Mouse (Mus musculus) forebrain, embryonic 13.5 days (tissue): ENCODE measurements around the gene Fam120a. TPM values are rescaled to one million over a fixed set of nuclear protein-coding genes. Genes with fewer than 3 reads are reported as not detected.

Experiments used
- ATAC-seq: fragments of 200-750 bp; cut with Nextera tagmentation; 2 replicates; pipeline ENCODE4 v1.8.0; 2017
- H3K27ac ChIP-seq: fragments of 300-500 bp; sonication (generic); 2 replicates; pipeline ENCODE4 v1.5.1; 2015; ENCODE audit warnings: inconsistent platforms, mild to moderate bottlenecking, moderate library complexity
- H3K27me3 ChIP-seq: fragments of 300-500 bp; sonication (generic); 2 replicates; pipeline ENCODE4 v1.6.1; 2015; ENCODE audit warnings: mild to moderate bottlenecking, inconsistent platforms
- H3K36me3 ChIP-seq: fragments of 300-500 bp; sonication (generic); 2 replicates; pipeline ENCODE4 v1.6.1; 2015; ENCODE audit warnings: mild to moderate bottlenecking, inconsistent platforms; ENCODE audit not compliant: poor library complexity, severe bottlenecking
- H3K4me1 ChIP-seq: fragments of 300-500 bp; sonication (generic); 2 replicates; pipeline ENCODE4 v1.6.1; 2015; ENCODE audit warnings: inconsistent platforms
- H3K4me2 ChIP-seq: fragments of 300-500 bp; sonication (generic); 2 replicates; pipeline ENCODE4 v1.6.1; 2015; ENCODE audit warnings: inconsistent platforms, mild to moderate bottlenecking, moderate library complexity
- H3K4me3 ChIP-seq: fragments of 300-500 bp; sonication (generic); 2 replicates; pipeline ENCODE4 v1.5.1; 2015; ENCODE audit warnings: mild to moderate bottlenecking, inconsistent platforms
- H3K9ac ChIP-seq: fragments of 300-500 bp; sonication (generic); 2 replicates; pipeline ENCODE4 v1.6.1; 2015; ENCODE audit warnings: mild to moderate bottlenecking, inconsistent platforms
- H3K9me3 ChIP-seq: fragments of 300-500 bp; sonication (generic); replicated peaks from 2 replicates; pipeline ENCODE4 v1.6.1; 2016; ENCODE audit warnings: inconsistent platforms
- WGBS: fragments of 180-500 bp; shearing (Covaris S2); methylation state at CpG from one replicate; pipeline ENCODE4 v1.1.7; 2015; 5-methylcytosine and 5-hydroxymethylcytosine counted together
- polyA plus RNA-seq: library from polyadenylated mRNA; unstranded; fragments of >200 nt; fragmentation: Nextera tagmentation; extraction: Ambion mirVana; gene quantifications from 2 replicates; pipeline ENCODE4 v1.2.1, GENCODE M21; 2015

Gene Fam120a
- polyA plus RNA-seq, 1 experiment from 2014 or later, result 16.0 TPM

GRCm38 (mm10) chr13:48845308-48845707 lies 122.5 kb downstream of the Fam120a start:
- Histone ChIP-seq H3K4me1 (peaks cover 18% of the 10 kb centered on the region), H3K27me3 (no peaks in the 10 kb centered on the region), H3K9ac (no peak overlapping the region), H3K36me3 (peaks cover 4% of the 10 kb centered on the region; the same call in 1 of the 2 replicates), H3K27ac (no peak overlapping the region), H3K4me2 (no peak overlapping the region), H3K4me3 (no peak overlapping the region), H3K9me3 (no peaks in the 10 kb centered on the region)
- WGBS, result 91% methylated on average over 4 of the region's 4 CpGs
- ATAC-seq, result no peak

GRCm38 (mm10) chr13:48843530-48843929 lies 124.3 kb downstream of the Fam120a start:
- no peak overlapping the region for H3K4me3 ChIP-seq
- no peak overlapping the region for H3K9ac ChIP-seq
- 85% methylated on average over 1 of the region's 1 CpGs for WGBS
- no peak for ATAC-seq
- no peaks in the 10 kb centered on the region for H3K27me3 ChIP-seq
- H3K36me3 ChIP-seq, result peaks cover 3% of the 10 kb centered on the region; the same call in 1 of the 2 replicates
- H3K27ac ChIP-seq, result no peak overlapping the region
- peaks cover 4% of the 10 kb centered on the region for H3K4me1 ChIP-seq
- H3K4me2 ChIP-seq, result no peak overlapping the region
- H3K9me3 ChIP-seq, result no peaks in the 10 kb centered on the region

GRCm38 (mm10) chr13:48841905-48842592 lies 125.8 kb downstream of the Fam120a start:
- H3K9me3 ChIP-seq, result no peaks in the 10 kb centered on the region
- ATAC-seq, result no peak
- no peak overlapping the region for H3K27ac ChIP-seq
- 72% methylated on average over 5 of the region's 5 CpGs for WGBS
- H3K27me3 ChIP-seq, result no peaks in the 10 kb centered on the region
- no peaks in the 10 kb centered on the region for H3K36me3 ChIP-seq
- no peak overlapping the region for H3K4me3 ChIP-seq
- no peak overlapping the region for H3K9ac ChIP-seq
- H3K4me1 ChIP-seq, result no peaks in the 10 kb centered on the region
- no peak overlapping the region for H3K4me2 ChIP-seq

GRCm38 (mm10) chr13:48838284-48838683 lies 129.5 kb downstream of the Fam120a start:
- Histone ChIP-seq H3K4me3 (no peak overlapping the region), H3K36me3 (peaks cover 18% of the 10 kb centered on the region; the same call in 1 of the 2 replicates), H3K27me3 (no peaks in the 10 kb centered on the region), H3K9ac (no peak overlapping the region), H3K4me2 (no peak overlapping the region), H3K4me1 (no peaks in the 10 kb centered on the region), H3K27ac (no peak overlapping the region), H3K9me3 (no peaks in the 10 kb centered on the region)
- ATAC-seq, result no peak
- 85% methylated on average over 2 of the region's 2 CpGs for WGBS

GRCm38 (mm10) chr13:48837537-48837936 lies 130.3 kb downstream of the Fam120a start:
- ATAC-seq, result no peak
- H3K9ac ChIP-seq, result no peak overlapping the region
- H3K4me1 ChIP-seq, result no peaks in the 10 kb centered on the region
- H3K9me3 ChIP-seq, result no peaks in the 10 kb centered on the region
- H3K36me3 ChIP-seq, result peaks cover 24% of the 10 kb centered on the region
- no peaks in the 10 kb centered on the region for H3K27me3 ChIP-seq
- no peak overlapping the region for H3K4me3 ChIP-seq
- 89% methylated on average over 6 of the region's 6 CpGs for WGBS
- no peak overlapping the region for H3K27ac ChIP-seq
- no peak overlapping the region for H3K4me2 ChIP-seq

GRCm38 (mm10) chr13:48830528-48831250 lies 137.1 kb downstream of the Fam120a start:
- Histone ChIP-seq H3K4me3 (no peak overlapping the region), H3K36me3 (peaks cover 76% of the 10 kb centered on the region), H3K27ac (peak overlapping the region; percentile 63), H3K9ac (no peak overlapping the region), H3K9me3 (no peaks in the 10 kb centered on the region), H3K4me2 (no peak overlapping the region), H3K4me1 (0 out of 2 replicates have a peak, but pooled peaks cover 5% of the 10 kb centered on the region), H3K27me3 (no peaks in the 10 kb centered on the region)
- peak; percentile 84 for ATAC-seq
- WGBS, result 65% methylated on average over 14 of the region's 14 CpGs

- Histone ChIP-seq H3K9me3 (no peaks in the 10 kb centered on the region), H3K4me2 (no peak overlapping the region), H3K4me1 (0 out of 2 replicates have a peak, but pooled peaks cover 5% of the 10 kb centered on the region), H3K4me3 (no peak overlapping the region), H3K27ac (no peak overlapping the region), H3K36me3 (peaks cover 81% of the 10 kb centered on the region), H3K27me3 (no peaks in the 10 kb centered on the region), H3K9ac (no peak overlapping the region)
- WGBS, result 86% methylated on average over 4 of the region's 4 CpGs
- ATAC-seq, result 0 out of 2 replicates have a peak, but pooled peaks have one; percentile 39
Measured at GRCm38 (mm10) chr13:48829780-48830179, 138.0 kb downstream of the Fam120a start.

Other genes starting within 250 kb of the Fam120a start
- gene Phf2, start 96.9 kb downstream of the Fam120a start, polyA plus RNA-seq, result 10.6 and 10.9 TPM in 2 replicates
- gene Wnk2, start 180.0 kb upstream of the Fam120a start, polyA plus RNA-seq, result 15.0 and 17.0 TPM in 2 replicates
- 15.5 and 16.7 TPM in 2 replicates for gene Ninj1, start 219.5 kb upstream of the Fam120a start, polyA plus RNA-seq
- 12.0 and 16.1 TPM in 2 replicates for gene Card19, start 248.0 kb upstream of the Fam120a start, polyA plus RNA-seq